Mouse (Mus musculus): ENCODE measurements around the gene Arhgap18. TPM values are rescaled to one million over a fixed set of nuclear protein-coding genes. Genes with fewer than 3 reads are reported as not detected.

The Arhgap18 gene
- 7.9 and 9.7 TPM in 2 replicates for polyA plus RNA-seq (2015; fragmentation: Nextera tagmentation; extraction: Ambion mirVana)

GRCm38 (mm10) chr10:26752929-26753567 lies at the start of gene Arhgap18:
TSS of gene Arhgap18 (plus strand) at chr10:26753421.
- 59% methylated on average over 11 of the region's 11 CpGs for WGBS (ENCODE audit: insufficient replicate concordance)
- H3K4me3 ChIP-seq (ENCODE audit: low read depth, low read length) = no peak within 1 kb of the TSS
- no peaks in the 10 kb centered on the region for H3K27me3 ChIP-seq (ENCODE audit: control insufficient read depth, insufficient read depth, low read depth, low read length)
- no peaks in the 10 kb centered on the region for H3K36me3 ChIP-seq (ENCODE audit: control insufficient read depth, insufficient read depth)
- ATAC-seq (ENCODE audit: low read depth) = no peak
- H3K9me3 ChIP-seq (replicated peaks; ENCODE audit: control insufficient read depth, low read length) = no peaks in the 10 kb centered on the region
- H3K9ac ChIP-seq (ENCODE audit: low read depth, low read length) = no peak within 1 kb of the TSS
- no peak within 1 kb of the TSS for H3K4me2 ChIP-seq (ENCODE audit: low read depth, low read length)
- H3K27ac ChIP-seq (ENCODE audit: low read length) = no peak within 1 kb of the TSS
- no peaks in the 10 kb centered on the region; the same call in 1 of the 2 replicates for H3K4me1 ChIP-seq (ENCODE audit: control insufficient read depth, low read depth, low read length)

DNA sequence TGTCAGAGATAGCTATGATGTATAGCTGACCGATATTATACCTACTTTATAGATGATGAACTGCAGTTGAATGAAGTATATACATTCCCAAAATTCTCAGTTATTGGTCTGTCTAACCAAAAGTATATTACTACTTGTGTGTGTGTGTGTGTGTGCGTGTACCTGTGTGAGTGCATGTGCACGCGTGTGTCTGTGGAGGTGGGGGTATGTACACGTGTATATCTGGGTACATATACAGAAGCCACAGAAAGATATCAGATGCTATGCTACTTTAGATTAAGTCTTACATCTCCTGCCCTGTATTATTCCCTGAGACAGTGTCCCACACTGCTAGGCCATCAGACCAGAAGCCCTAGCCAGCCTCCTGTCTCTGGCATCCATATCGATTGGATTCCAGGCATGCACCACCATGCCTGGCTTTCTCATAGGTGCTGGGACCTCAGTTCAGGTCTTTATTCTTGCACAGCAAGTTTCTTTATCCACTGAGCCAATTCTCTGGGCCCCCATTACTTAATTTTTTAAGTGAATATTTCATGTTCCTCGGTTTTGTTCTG lies 42.7 kb upstream of the Arhgap18 start:
- H3K36me3 ChIP-seq (ENCODE audit: control insufficient read depth, insufficient read depth) = no peaks in the 10 kb centered on the region
- no peaks in the 10 kb centered on the region for H3K9me3 ChIP-seq (replicated peaks; ENCODE audit: control insufficient read depth, low read length)
- H3K4me2 ChIP-seq (ENCODE audit: low read depth, low read length) = no peak overlapping the region
- H3K4me1 ChIP-seq (ENCODE audit: control insufficient read depth, low read depth, low read length) = no peaks in the 10 kb centered on the region
- no peak overlapping the region for H3K9ac ChIP-seq (ENCODE audit: low read depth, low read length)
- no peak overlapping the region for H3K4me3 ChIP-seq (ENCODE audit: low read depth, low read length)
- H3K27ac ChIP-seq (ENCODE audit: low read length) = no peak overlapping the region
- ATAC-seq (ENCODE audit: low read depth) = no peak
- WGBS (ENCODE audit: insufficient replicate concordance) = 72% methylated on average over 7 of the region's 7 CpGs
- no peaks in the 10 kb centered on the region for H3K27me3 ChIP-seq (ENCODE audit: control insufficient read depth, insufficient read depth, low read depth, low read length)

- H3K36me3 ChIP-seq (ENCODE audit: control insufficient read depth, insufficient read depth) = no peaks in the 10 kb centered on the region
- no peaks in the 10 kb centered on the region for H3K4me1 ChIP-seq (ENCODE audit: control insufficient read depth, low read depth, low read length)
- H3K27ac ChIP-seq (ENCODE audit: low read length) = no peak overlapping the region
- ATAC-seq (ENCODE audit: low read depth) = no peak
- H3K4me2 ChIP-seq (ENCODE audit: low read depth, low read length) = no peak overlapping the region
- no peaks in the 10 kb centered on the region for H3K27me3 ChIP-seq (ENCODE audit: control insufficient read depth, insufficient read depth, low read depth, low read length)
- 2% methylated on average over 3 of the region's 3 CpGs for WGBS (ENCODE audit: insufficient replicate concordance)
- no peak overlapping the region for H3K4me3 ChIP-seq (ENCODE audit: low read depth, low read length)
- H3K9me3 ChIP-seq (replicated peaks; ENCODE audit: control insufficient read depth, low read length) = no peaks in the 10 kb centered on the region
- H3K9ac ChIP-seq (ENCODE audit: low read depth, low read length) = no peak overlapping the region
Observed at GRCm38 (mm10) chr10:26711068-26711467, 42.2 kb upstream of the Arhgap18 start.

- Histone ChIP-seq H3K27me3 (ENCODE audit: control insufficient read depth, insufficient read depth, low read depth, low read length) (no peaks in the 10 kb centered on the region), H3K27ac (ENCODE audit: low read length) (no peak overlapping the region), H3K9ac (ENCODE audit: low read depth, low read length) (no peak overlapping the region), H3K4me1 (ENCODE audit: control insufficient read depth, low read depth, low read length) (no peaks in the 10 kb centered on the region), H3K4me2 (ENCODE audit: low read depth, low read length) (no peak overlapping the region), H3K4me3 (ENCODE audit: low read depth, low read length) (no peak overlapping the region), H3K36me3 (ENCODE audit: control insufficient read depth, insufficient read depth) (no peaks in the 10 kb centered on the region), H3K9me3 (replicated peaks; ENCODE audit: control insufficient read depth, low read length) (no peaks in the 10 kb centered on the region)
- ATAC-seq (ENCODE audit: low read depth) = no peak
- WGBS (ENCODE audit: insufficient replicate concordance) = 44% methylated on average over 3 of the region's 3 CpGs
Observed at GRCm38 (mm10) chr10:26713986-26714385, 39.2 kb upstream of the Arhgap18 start.

DNA sequence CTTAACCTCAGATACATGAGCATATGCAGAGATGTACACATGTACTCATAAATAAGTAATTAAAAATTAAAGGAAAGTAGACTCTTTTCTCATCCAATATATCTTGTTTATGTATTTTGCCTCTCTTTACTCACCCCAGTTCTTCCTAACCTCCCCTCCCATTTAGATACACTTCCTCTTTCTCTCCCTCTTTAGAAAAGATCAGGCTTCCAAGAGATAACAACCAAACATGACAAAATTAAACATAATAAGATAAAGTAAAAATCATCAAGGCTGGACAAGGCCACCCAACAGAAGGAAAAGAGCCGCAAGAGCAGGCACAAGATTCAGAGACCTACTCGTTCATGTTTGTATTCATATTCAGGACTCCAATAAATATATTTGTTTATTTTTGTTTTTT lies 28.5 kb upstream of the Arhgap18 start:
- Histone ChIP-seq H3K4me3 (ENCODE audit: low read depth, low read length) (no peak overlapping the region), H3K27ac (ENCODE audit: low read length) (no peak overlapping the region), H3K27me3 (ENCODE audit: control insufficient read depth, insufficient read depth, low read depth, low read length) (no peaks in the 10 kb centered on the region), H3K9me3 (replicated peaks; ENCODE audit: control insufficient read depth, low read length) (no peaks in the 10 kb centered on the region), H3K4me2 (ENCODE audit: low read depth, low read length) (no peak overlapping the region), H3K36me3 (ENCODE audit: control insufficient read depth, insufficient read depth) (no peaks in the 10 kb centered on the region), H3K4me1 (ENCODE audit: control insufficient read depth, low read depth, low read length) (no peaks in the 10 kb centered on the region), H3K9ac (ENCODE audit: low read depth, low read length) (no peak overlapping the region)
- ATAC-seq (ENCODE audit: low read depth) = no peak
- 71% methylated on average over 2 of the region's 2 CpGs for WGBS (ENCODE audit: insufficient replicate concordance)

GRCm38 (mm10) chr10:26725255-26725654 lies 28.0 kb upstream of the Arhgap18 start:
- WGBS (ENCODE audit: insufficient replicate concordance) = 61% methylated on average over 3 of the region's 3 CpGs
- no peak overlapping the region for H3K9ac ChIP-seq (ENCODE audit: low read depth, low read length)
- no peak overlapping the region for H3K4me3 ChIP-seq (ENCODE audit: low read depth, low read length)
- no peaks in the 10 kb centered on the region for H3K27me3 ChIP-seq (ENCODE audit: control insufficient read depth, insufficient read depth, low read depth, low read length)
- H3K4me2 ChIP-seq (ENCODE audit: low read depth, low read length) = no peak overlapping the region
- H3K9me3 ChIP-seq (replicated peaks; ENCODE audit: control insufficient read depth, low read length) = no peaks in the 10 kb centered on the region
- H3K4me1 ChIP-seq (ENCODE audit: control insufficient read depth, low read depth, low read length) = no peaks in the 10 kb centered on the region
- no peaks in the 10 kb centered on the region for H3K36me3 ChIP-seq (ENCODE audit: control insufficient read depth, insufficient read depth)
- no peak for ATAC-seq (ENCODE audit: low read depth)
- H3K27ac ChIP-seq (ENCODE audit: low read length) = no peak overlapping the region

DNA sequence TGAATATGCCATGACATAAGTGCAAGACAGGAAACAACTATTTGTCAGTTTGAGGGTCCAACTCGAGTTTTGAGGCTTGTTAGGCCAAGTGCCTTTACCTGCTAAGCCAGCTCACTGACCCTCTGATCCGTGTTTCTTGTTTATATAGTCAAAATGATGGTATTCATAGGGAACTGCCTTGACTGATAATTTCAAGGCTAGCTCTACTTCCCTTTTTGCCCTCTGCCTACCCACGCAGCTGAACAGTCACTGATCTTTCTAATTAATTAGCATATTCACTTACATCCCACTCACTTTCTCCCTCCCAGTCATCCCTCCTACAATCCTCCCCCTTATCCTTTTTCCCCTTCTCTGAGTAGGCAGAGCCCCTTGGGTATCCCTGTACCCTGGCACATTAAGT lies 2.4 kb upstream of the Arhgap18 start:
- ATAC-seq (ENCODE audit: low read depth) = no peak
- Histone ChIP-seq H3K36me3 (ENCODE audit: control insufficient read depth, insufficient read depth) (no peaks in the 10 kb centered on the region), H3K4me2 (ENCODE audit: low read depth, low read length) (no peak overlapping the region), H3K4me3 (ENCODE audit: low read depth, low read length) (no peak overlapping the region), H3K9ac (ENCODE audit: low read depth, low read length) (no peak overlapping the region), H3K27me3 (ENCODE audit: control insufficient read depth, insufficient read depth, low read depth, low read length) (no peaks in the 10 kb centered on the region), H3K4me1 (ENCODE audit: control insufficient read depth, low read depth, low read length) (no peaks in the 10 kb centered on the region; the same call in 1 of the 2 replicates), H3K9me3 (replicated peaks; ENCODE audit: control insufficient read depth, low read length) (no peaks in the 10 kb centered on the region), H3K27ac (ENCODE audit: low read length) (no peak overlapping the region)
- 16% methylated on average over 3 of the region's 3 CpGs for WGBS (ENCODE audit: insufficient replicate concordance)

- Histone ChIP-seq H3K4me1 (ENCODE audit: control insufficient read depth, low read depth, low read length) (no peaks in the 10 kb centered on the region; the same call in 1 of the 2 replicates), H3K27ac (ENCODE audit: low read length) (no peak overlapping the region), H3K27me3 (ENCODE audit: control insufficient read depth, insufficient read depth, low read depth, low read length) (no peaks in the 10 kb centered on the region), H3K9ac (ENCODE audit: low read depth, low read length) (no peak overlapping the region), H3K36me3 (ENCODE audit: control insufficient read depth, insufficient read depth) (no peaks in the 10 kb centered on the region), H3K4me3 (ENCODE audit: low read depth, low read length) (no peak overlapping the region), H3K4me2 (ENCODE audit: low read depth, low read length) (no peak overlapping the region), H3K9me3 (replicated peaks; ENCODE audit: control insufficient read depth, low read length) (no peaks in the 10 kb centered on the region)
- no peak for ATAC-seq (ENCODE audit: low read depth)
- WGBS (ENCODE audit: insufficient replicate concordance) = 61% methylated on average over 16 of the region's 16 CpGs
Observed at GRCm38 (mm10) chr10:26752064-26752928, 925 bp upstream of the Arhgap18 start.

- 26% methylated on average over 6 of the region's 6 CpGs for WGBS (ENCODE audit: insufficient replicate concordance)
- no peaks in the 10 kb centered on the region for H3K36me3 ChIP-seq (ENCODE audit: control insufficient read depth, insufficient read depth)
- ATAC-seq (ENCODE audit: low read depth) = peak; percentile 59; the same call in 1 of the 2 replicates
Observed at GRCm38 (mm10) chr10:26754006-26754405, 785 bp downstream of the Arhgap18 start.

More at GRCm38 (mm10) chr10:26754006-26754405, 785 bp downstream of the Arhgap18 start:
- no peaks in the 10 kb centered on the region; the same call in 1 of the 2 replicates for H3K4me1 ChIP-seq (ENCODE audit: control insufficient read depth, low read depth, low read length)
- no peak overlapping the region for H3K9ac ChIP-seq (ENCODE audit: low read depth, low read length)
- no peak overlapping the region for H3K4me3 ChIP-seq (ENCODE audit: low read depth, low read length)
- H3K27ac ChIP-seq (ENCODE audit: low read length) = no peak overlapping the region
- H3K9me3 ChIP-seq (replicated peaks; ENCODE audit: control insufficient read depth, low read length) = no peaks in the 10 kb centered on the region
- no peaks in the 10 kb centered on the region for H3K27me3 ChIP-seq (ENCODE audit: control insufficient read depth, insufficient read depth, low read depth, low read length)
- no peak overlapping the region for H3K4me2 ChIP-seq (ENCODE audit: low read depth, low read length)

Measured in liver, embryonic 16.5 days (tissue).